Mouse (Mus musculus) intestine, postnatal 0 days (tissue): ENCODE data around the gene St8sia1. TPM values are rescaled to one million over a fixed set of nuclear protein-coding genes. Genes with fewer than 3 reads are reported as not detected.

Experiments
- ATAC-seq: fragments of 200-750 bp; cut with Nextera tagmentation; 2 replicates; pipeline ENCODE4 v1.8.0; 2017; ENCODE audit warnings: mild to moderate bottlenecking, moderate TSS enrichment, moderate library complexity
- H3K27ac ChIP-seq: fragments of 300-500 bp; sonication (generic); 2 replicates; pipeline ENCODE4 v1.5.1; 2014; ENCODE audit warnings: mild to moderate bottlenecking, low read depth, low read length, moderate library complexity
- H3K27me3 ChIP-seq: fragments of 300-500 bp; sonication (generic); replicated peaks from 2 replicates; pipeline ENCODE4 v1.6.1; 2014; ENCODE audit warnings: low read length, mixed read lengths; ENCODE audit not compliant: control insufficient read depth, insufficient read depth
- H3K36me3 ChIP-seq: fragments of 300-500 bp; sonication (generic); 2 replicates; pipeline ENCODE4 v1.6.1; 2014; ENCODE audit warnings: mild to moderate bottlenecking, moderate library complexity; ENCODE audit not compliant: control insufficient read depth, insufficient read depth
- H3K4me1 ChIP-seq: fragments of 300-500 bp; sonication (generic); replicated peaks from 2 replicates; pipeline ENCODE4 v1.6.1; 2014; ENCODE audit warnings: antibody characterized with exemption, low read length, mixed read lengths; ENCODE audit not compliant: control insufficient read depth, insufficient read depth
- H3K4me2 ChIP-seq: fragments of 300-500 bp; sonication (generic); replicated peaks from 2 replicates; pipeline ENCODE4 v1.6.1; 2014; ENCODE audit warnings: low read depth, mild to moderate bottlenecking, moderate library complexity
- H3K4me3 ChIP-seq: fragments of 300-500 bp; sonication (generic); 2 replicates; pipeline ENCODE4 v1.5.1; 2014; ENCODE audit warnings: low read depth, low read length
- H3K9ac ChIP-seq: fragments of 300-500 bp; sonication (generic); 2 replicates; pipeline ENCODE4 v1.6.1; 2014; ENCODE audit warnings: mild to moderate bottlenecking, low read depth, low read length
- H3K9me3 ChIP-seq: fragments of 300-500 bp; sonication (generic); 2 replicates; pipeline ENCODE4 v1.6.1; 2016; ENCODE audit warnings: mixed run types; ENCODE audit not compliant: control insufficient read depth
- CTCF ChIP-seq: sonication (generic); IDR thresholded peaks from 2 replicates; pipeline ENCODE4 v1.5.1; 2016; ENCODE audit warnings: low read depth, mild to moderate bottlenecking, control low read depth, antibody characterized with exemption, moderate library complexity
- WGBS: fragments of 180-500 bp; shearing (Covaris S2); extraction: QIAGEN DNeasy Blood & Tissue Kit; methylation state at CpG from one replicate; pipeline ENCODE4 v1.1.7; 2014; 5-methylcytosine and 5-hydroxymethylcytosine counted together
- polyA plus RNA-seq: library from polyadenylated mRNA; unstranded; fragments of >200 nt; fragmentation: Nextera tagmentation; extraction: Ambion mirVana; gene quantifications from 2 replicates; pipeline ENCODE4 v1.2.1, GENCODE M21; 2015

St8sia1 gene
- polyA plus RNA-seq, 1 experiment from 2014 or later, result 0.34 TPM

- no peak for TF ChIP-seq CTCF
These were observed 103.9 kb downstream of the St8sia1 start for GRCm38 (mm10) chr6:142860396-142860795.

GRCm38 (mm10) chr6:142859946-142860345 is 104.3 kb downstream of the St8sia1 start:
- TF ChIP-seq CTCF, result no peak
- 82% methylated on average over 4 of the region's 4 CpGs for WGBS
- H3K9ac ChIP-seq, result no peak overlapping the region
- no peaks in the 10 kb centered on the region for H3K27me3 ChIP-seq
- ATAC-seq, result no peak
- no peak overlapping the region for H3K4me3 ChIP-seq
- no peaks in the 10 kb centered on the region for H3K36me3 ChIP-seq
- H3K9me3 ChIP-seq, result no peaks in the 10 kb centered on the region
- no peak overlapping the region for H3K4me2 ChIP-seq
- H3K4me1 ChIP-seq, result no peaks in the 10 kb centered on the region
- no peak overlapping the region for H3K27ac ChIP-seq

More at GRCm38 (mm10) chr6:142860396-142860795, 103.9 kb downstream of the St8sia1 start:
- ATAC-seq, result no peak
- no peak overlapping the region for H3K27ac ChIP-seq
- no peaks in the 10 kb centered on the region for H3K36me3 ChIP-seq
- no peaks in the 10 kb centered on the region for H3K27me3 ChIP-seq
- no peak overlapping the region for H3K4me3 ChIP-seq
- H3K9me3 ChIP-seq, result no peaks in the 10 kb centered on the region
- no peak overlapping the region for H3K4me2 ChIP-seq
- no peak overlapping the region for H3K9ac ChIP-seq
- WGBS, result 97% methylated on average over 1 of the region's 1 CpGs
- H3K4me1 ChIP-seq, result no peaks in the 10 kb centered on the region

GRCm38 (mm10) chr6:142858937-142859336 is 105.3 kb downstream of the St8sia1 start:
- Histone ChIP-seq H3K4me2 (no peak overlapping the region), H3K9me3 (no peaks in the 10 kb centered on the region), H3K4me3 (no peak overlapping the region), H3K27me3 (no peaks in the 10 kb centered on the region), H3K4me1 (no peaks in the 10 kb centered on the region), H3K36me3 (no peaks in the 10 kb centered on the region), H3K27ac (no peak overlapping the region), H3K9ac (no peak overlapping the region)
- no peak for ATAC-seq
- 93% methylated on average over 2 of the region's 2 CpGs for WGBS
- TF ChIP-seq CTCF, result peak; percentile 69

GRCm38 (mm10) chr6:142856258-142856874 is 107.9 kb downstream of the St8sia1 start:
- Histone ChIP-seq H3K27ac (no peak overlapping the region), H3K4me3 (no peak overlapping the region), H3K9ac (no peak overlapping the region), H3K4me1 (no peaks in the 10 kb centered on the region), H3K9me3 (no peaks in the 10 kb centered on the region), H3K4me2 (no peak overlapping the region), H3K36me3 (no peaks in the 10 kb centered on the region), H3K27me3 (no peaks in the 10 kb centered on the region)
- TF ChIP-seq CTCF, result no peak
- ATAC-seq, result no peak
- WGBS, result 55% methylated on average over 3 of the region's 3 CpGs

- Histone ChIP-seq H3K4me2 (no peak overlapping the region), H3K9ac (no peak overlapping the region), H3K9me3 (no peaks in the 10 kb centered on the region), H3K4me1 (no peaks in the 10 kb centered on the region), H3K4me3 (no peak overlapping the region), H3K27ac (no peak overlapping the region), H3K27me3 (no peaks in the 10 kb centered on the region), H3K36me3 (no peaks in the 10 kb centered on the region)
- no peak for ATAC-seq
- 83% methylated on average over 5 of the region's 5 CpGs for WGBS
- TF ChIP-seq CTCF, result no peak
These were observed 108.5 kb downstream of the St8sia1 start for GRCm38 (mm10) chr6:142855761-142856160.

- no peak for ATAC-seq
- H3K27ac ChIP-seq, result no peak overlapping the region
- WGBS, result 84% methylated on average over 6 of the region's 6 CpGs
- no peak for TF ChIP-seq CTCF
- H3K4me2 ChIP-seq, result no peak overlapping the region
- no peaks in the 10 kb centered on the region for H3K4me1 ChIP-seq
- H3K27me3 ChIP-seq, result no peaks in the 10 kb centered on the region
- no peak overlapping the region for H3K9ac ChIP-seq
- no peak overlapping the region for H3K4me3 ChIP-seq
- no peaks in the 10 kb centered on the region for H3K9me3 ChIP-seq
- H3K36me3 ChIP-seq, result no peaks in the 10 kb centered on the region
These were observed 111.6 kb downstream of the St8sia1 start for GRCm38 (mm10) chr6:142852419-142853377.
